Mouse (Mus musculus): ENCODE measurements at regions not wholly inside any gene's neighbourhood (a gene's known extent, or its start where the extent isn't known, plus 50 kb on each side); places are given as distances from the start of the nearest gene placed in this dataset.

- no peak for TF ChIP-seq CTCF (conservative IDR thresholded peaks at IDR 0.05; ENCODE audit: low read length)
- no peak for TF ChIP-seq NANOG (IDR thresholded peaks at IDR 0.05; ENCODE audit: borderline replicate concordance, low read length)
- TF ChIP-seq POU5F1 (IDR thresholded peaks at IDR 0.05; ENCODE audit: borderline replicate concordance, low read length) = no peak
These were observed 325.1 kb downstream of the Abcc12 start for GRCm38 (mm10) chr8:86255431-86255830.

Measured in E14TG2a.4 (cell line).